Mouse (Mus musculus): ENCODE data around the gene Fgfr2.

DNA sequence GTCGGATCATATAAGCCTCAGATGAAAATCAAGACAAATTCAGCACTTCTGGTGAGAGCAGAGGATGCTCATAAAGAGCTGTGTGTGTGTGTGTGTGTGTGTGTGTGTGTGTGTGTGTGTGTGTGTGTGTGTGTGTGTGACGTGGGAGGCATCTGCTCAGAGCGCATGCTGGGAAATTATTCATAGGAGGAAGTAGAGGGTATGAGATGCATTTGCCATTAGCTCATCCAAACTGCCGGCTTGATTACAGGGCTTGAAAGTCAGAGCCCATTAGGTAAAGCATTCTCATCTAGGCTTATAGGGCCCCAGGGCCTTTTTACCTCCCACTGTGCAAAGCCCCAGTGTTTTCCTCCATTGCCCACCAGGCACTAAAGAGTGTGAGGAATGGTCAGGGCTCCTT, 1076.5 kb downstream of the Fgfr2 start:
- TF ChIP-seq CTCF (IDR thresholded peaks at IDR 0.05; ENCODE audit: extremely low read depth, insufficient read length, insufficient replicate concordance, low read depth, low read length) (no peak), POLR2A (IDR thresholded peaks at IDR 0.05; ENCODE audit: low read depth, low read length) (no peak)

Measured in small intestine, adult 2 months (tissue).